11 mouse cellular contexts compared by ENCODE assay signal in genomic region chr14:79206210-79206609, GRCm38 (mm10). TPM values are rescaled to one million over a fixed set of nuclear protein-coding genes. Genes with fewer than 3 reads are reported as not detected.
DNase-seq lines count a peak whose midpoint lies in the region; ATAC-seq and TF ChIP-seq lines count a peak whose summit lies in the region.
"Had no signal": no experiment of that assay in that cellular context is flagged by ENCODE, and none has a peak within 500 bp of the region (broad histone marks: within the 10 kb centered on the region; RNA-seq: fewer than 3 reads in every experiment).

No protein-coding gene starts in this region.

- no peak for TF ChIP-seq CTCF in forebrain, postnatal 0 days (IDR thresholded peaks at IDR 0.05; ENCODE audit: low read depth)
- no peak for TF ChIP-seq CTCF in layer of hippocampus, adult 2 months (conservative IDR thresholded peaks at IDR 0.05)

- 0 out of 2 replicates have a peak overlapping the region, but pooled peaks have one; percentile 15 for H3K27ac ChIP-seq in midbrain, embryonic 12.5 days (replicated peaks)
- no peak overlapping the region for H3K27ac ChIP-seq in midbrain, embryonic 13.5 days
- no peak overlapping the region; the same call in 1 of the 2 replicates for H3K27ac ChIP-seq in forebrain, postnatal 0 days (ENCODE audit: low read depth, low read length)
- H3K27ac ChIP-seq in layer of hippocampus, adult 2 months = peak overlapping the region; percentile 51; the same call in 1 of the 2 replicates

- H3K4me1 ChIP-seq in midbrain, embryonic 12.5 days = peaks cover 38% of the 10 kb centered on the region
- H3K4me1 ChIP-seq in midbrain, embryonic 13.5 days (replicated peaks) = peaks cover 37% of the 10 kb centered on the region
- peaks cover 15% of the 10 kb centered on the region for H3K4me1 ChIP-seq in forebrain, postnatal 0 days (ENCODE audit: insufficient read depth)

- no peak overlapping the region for H3K4me2 ChIP-seq in midbrain, embryonic 12.5 days (replicated peaks)
- no peak overlapping the region for H3K4me2 ChIP-seq in midbrain, embryonic 13.5 days (replicated peaks)
- no peak overlapping the region for H3K4me2 ChIP-seq in forebrain, postnatal 0 days (ENCODE audit: low read depth)

- H3K27me3 ChIP-seq in midbrain, embryonic 12.5 days = peaks cover 3% of the 10 kb centered on the region; the same call in 1 of the 2 replicates
- H3K27me3 ChIP-seq in midbrain, embryonic 13.5 days = no peaks in the 10 kb centered on the region
- H3K27me3 ChIP-seq in forebrain, postnatal 0 days (ENCODE audit: insufficient read depth, low read length) = no peaks in the 10 kb centered on the region

- DNase-seq in forebrain, postnatal 0 days = peak; percentile 82
- peak; percentile 84 for DNase-seq in heart, postnatal 4 days
- DNase-seq in layer of hippocampus, adult 2 months (ENCODE audit: low spot score in 2 of 2) = peak; percentile 57 to 70
- DNase-seq in lung, postnatal 14 days = peak; percentile 77
- peak; percentile 78 for DNase-seq in right cerebral cortex, postnatal 4 days

- H3K9me3 ChIP-seq in midbrain, embryonic 12.5 days = no peaks in the 10 kb centered on the region
- H3K9me3 ChIP-seq in midbrain, embryonic 13.5 days = no peaks in the 10 kb centered on the region
- H3K9me3 ChIP-seq in forebrain, postnatal 0 days (ENCODE audit: low read length) = no peaks in the 10 kb centered on the region

- no peak overlapping the region for H3K4me3 ChIP-seq in midbrain, embryonic 12.5 days
- no peak overlapping the region for H3K4me3 ChIP-seq in midbrain, embryonic 13.5 days (replicated peaks)
- no peak overlapping the region for H3K4me3 ChIP-seq in forebrain, postnatal 0 days (ENCODE audit: low read depth, low read length)
- H3K4me3 ChIP-seq in layer of hippocampus, adult 2 months = no peak overlapping the region

- no peak for ATAC-seq in midbrain, embryonic 12.5 days (ENCODE audit: low FRiP score, low read depth)
- no peak for ATAC-seq in midbrain, embryonic 13.5 days
- ATAC-seq in forebrain, postnatal 0 days = peak; percentile 69
- no peak for ATAC-seq in erythroblast, adult 5-6 weeks (replicated peaks; ENCODE audit: low FRiP score, poor library complexity, severe bottlenecking)

- no peak overlapping the region for H3K9ac ChIP-seq in midbrain, embryonic 12.5 days (replicated peaks)
- no peak overlapping the region for H3K9ac ChIP-seq in midbrain, embryonic 13.5 days (replicated peaks)
- no peak overlapping the region for H3K9ac ChIP-seq in forebrain, postnatal 0 days

- 63% methylated on average over 11 of the region's 11 CpGs for WGBS in midbrain, embryonic 12.5 days
- 59% methylated on average over 11 of the region's 11 CpGs for WGBS in midbrain, embryonic 13.5 days
- WGBS in forebrain, postnatal 0 days = 27% methylated on average over 11 of the region's 11 CpGs

- no peaks in the 10 kb centered on the region for H3K36me3 ChIP-seq in midbrain, embryonic 12.5 days
- no peaks in the 10 kb centered on the region for H3K36me3 ChIP-seq in midbrain, embryonic 13.5 days
- no peaks in the 10 kb centered on the region for H3K36me3 ChIP-seq in forebrain, postnatal 0 days (ENCODE audit: insufficient read depth)

RNA-seq across cellular contexts. Expression of gene Zfp957, which starts 41.0 kb away (rescaled TPM):
- polyA plus RNA-seq in midbrain, embryonic 12.5 days (2016; fragmentation: Nextera tagmentation; extraction: Ambion mirVana) = not detected in 2 replicates
- not detected in 2 replicates for polyA plus RNA-seq in midbrain, embryonic 13.5 days (2015; fragmentation: Nextera tagmentation; extraction: Ambion mirVana)
- total RNA-seq in forebrain, postnatal 0 days (2014; rRNA removed) = not detected in 2 replicates
- not detected in 2 replicates for polyA plus RNA-seq in forebrain, postnatal 0 days (2015; fragmentation: Nextera tagmentation; extraction: Ambion mirVana)
- not detected for total RNA-seq in heart, postnatal 4 days (2021)
- total RNA-seq in layer of hippocampus, adult 2 months (2021) = not detected
- total RNA-seq in erythroblast, adult 5-6 weeks (2015; ENCODE audit: low replicate concordance) = not detected in 2 replicates
- total RNA-seq in erythroblast, adult 5-6 weeks (2017; ENCODE audit: low replicate concordance) = not detected in 2 replicates
- total RNA-seq: ES-E14 had no signal
- polyA plus RNA-seq: cortical plate, adult 2 months; liver, embryonic 16.5 days had no signal

Comparison
In these comparisons a context has a peak if more than half of its experiments do, and no peak if none do; other contexts are left out.
1. H3K27ac ChIP-seq: peak in midbrain, embryonic 12.5 days (single experiment) and layer of hippocampus, adult 2 months (single experiment); none in midbrain, embryonic 13.5 days (single experiment) and forebrain, postnatal 0 days (single experiment).
2. Peak in every context shown above with its lines, with median percentiles within 50 percentile points of each other: DNase-seq.